Mouse (Mus musculus) intestine, embryonic 16.5 days (tissue): ENCODE results near the gene Mepce. TPM values are rescaled to one million over a fixed set of nuclear protein-coding genes. Genes with fewer than 3 reads are reported as not detected.

ENCODE experiments used
- ATAC-seq: fragments of 200-750 bp; cut with Nextera tagmentation; 2 replicates; pipeline ENCODE4 v1.8.0; 2017; ENCODE audit warnings: moderate TSS enrichment, moderate library complexity
- H3K27ac ChIP-seq: fragments of 300-500 bp; sonication (generic); 2 replicates; pipeline ENCODE4 v1.5.1; 2014; ENCODE audit warnings: mild to moderate bottlenecking, low read length
- H3K27me3 ChIP-seq: fragments of 300-500 bp; sonication (generic); replicated peaks from 2 replicates; pipeline ENCODE4 v1.6.1; 2014; ENCODE audit warnings: low read length, control low read depth, mixed read lengths; ENCODE audit not compliant: control insufficient read depth, insufficient read depth
- H3K36me3 ChIP-seq: fragments of 300-500 bp; sonication (generic); 2 replicates; pipeline ENCODE4 v1.6.1; 2014; ENCODE audit warnings: low read length, control low read depth; ENCODE audit not compliant: control insufficient read depth, insufficient read depth
- H3K4me1 ChIP-seq: fragments of 300-500 bp; sonication (generic); 2 replicates; pipeline ENCODE4 v1.6.1; 2014; ENCODE audit warnings: low read length, control low read depth, mixed read lengths; ENCODE audit not compliant: control insufficient read depth, insufficient read depth
- H3K4me2 ChIP-seq: fragments of 300-500 bp; sonication (generic); 2 replicates; pipeline ENCODE4 v1.6.1; 2014; ENCODE audit warnings: low read depth, low read length, control low read depth
- H3K4me3 ChIP-seq: fragments of 300-500 bp; sonication (generic); 2 replicates; pipeline ENCODE4 v1.5.1; 2014; ENCODE audit warnings: mild to moderate bottlenecking, low read length
- H3K9ac ChIP-seq: fragments of 300-500 bp; sonication (generic); 2 replicates; pipeline ENCODE4 v1.6.1; 2014; ENCODE audit warnings: low read depth, low read length
- H3K9me3 ChIP-seq: fragments of 300-500 bp; sonication (generic); 2 replicates; pipeline ENCODE4 v1.6.1; 2016; ENCODE audit warnings: low read length, control low read depth; ENCODE audit not compliant: control insufficient read depth
- WGBS: fragments of 180-500 bp; shearing (Covaris S2); extraction: QIAGEN DNeasy Blood & Tissue Kit; methylation state at CpG from one replicate; pipeline ENCODE4 v1.1.7; 2014; 5-methylcytosine and 5-hydroxymethylcytosine counted together
- polyA plus RNA-seq: library from polyadenylated mRNA; unstranded; fragments of >200 nt; fragmentation: Nextera tagmentation; extraction: Ambion mirVana; gene quantifications from 2 replicates; pipeline ENCODE4 v1.2.1, GENCODE M21; 2015

Gene Mepce
- polyA plus RNA-seq, 1 experiment from 2014 or later = 7.4 TPM

GRCm38 (mm10) chr5:137746851-137747325 lies 40.6 kb downstream of the Mepce start:
- no peak for ATAC-seq
- Histone ChIP-seq H3K9me3 (no peaks in the 10 kb centered on the region), H3K27me3 (no peaks in the 10 kb centered on the region), H3K36me3 (peaks cover 1% of the 10 kb centered on the region), H3K4me2 (peak overlapping the region; percentile 97), H3K9ac (peak overlapping the region; percentile 96), H3K4me1 (peaks cover 28% of the 10 kb centered on the region), H3K4me3 (peak overlapping the region; percentile 89), H3K27ac (peak overlapping the region; percentile 99)
- WGBS = under 1% methylated on average over 16 of the region's 16 CpGs

- Histone ChIP-seq H3K27me3 (no peaks in the 10 kb centered on the region), H3K4me2 (peak overlapping the region; percentile 97), H3K9ac (peak overlapping the region; percentile 96), H3K4me1 (peaks cover 28% of the 10 kb centered on the region), H3K4me3 (peak overlapping the region; percentile 89), H3K9me3 (no peaks in the 10 kb centered on the region), H3K36me3 (no peaks in the 10 kb centered on the region; the same call in 1 of the 2 replicates), H3K27ac (peak overlapping the region; percentile 99)
- WGBS = under 1% methylated on average over 20 of the region's 20 CpGs
- ATAC-seq = peak; percentile 56
Measured at GRCm38 (mm10) chr5:137746282-137746850, 41.1 kb downstream of the Mepce start.

GRCm38 (mm10) chr5:137745214-137746171 lies 42.0 kb downstream of the Mepce start, which contains the start of gene Tsc22d4:
Gene Tsc22d4 (plus strand): TSS chr5:137745730.
- Histone ChIP-seq H3K4me3 (peak within 1 kb of the TSS; percentile 89), H3K9me3 (no peaks in the 10 kb centered on the region), H3K27ac (peak within 1 kb of the TSS; percentile 99), H3K4me1 (peaks cover 29% of the 10 kb centered on the region), H3K4me2 (peak within 1 kb of the TSS; percentile 97), H3K9ac (peak within 1 kb of the TSS; percentile 96), H3K36me3 (no peaks in the 10 kb centered on the region), H3K27me3 (no peaks in the 10 kb centered on the region)
- peak; percentile 88 for ATAC-seq
- 2% methylated on average over 28 of the region's 28 CpGs for WGBS

GRCm38 (mm10) chr5:137744197-137744596 lies 43.3 kb downstream of the Mepce start:
- no peak for ATAC-seq
- Histone ChIP-seq H3K4me3 (no peak overlapping the region), H3K4me1 (peaks cover 36% of the 10 kb centered on the region), H3K4me2 (no peak overlapping the region), H3K36me3 (no peaks in the 10 kb centered on the region), H3K9ac (no peak overlapping the region), H3K27me3 (no peaks in the 10 kb centered on the region), H3K27ac (no peak overlapping the region), H3K9me3 (no peaks in the 10 kb centered on the region)
- 91% methylated on average over 7 of the region's 7 CpGs for WGBS

- 91% methylated on average over 6 of the region's 6 CpGs for WGBS
- no peak for ATAC-seq
- H3K27me3 ChIP-seq = no peaks in the 10 kb centered on the region
Measured at GRCm38 (mm10) chr5:137742836-137743235, 44.6 kb downstream of the Mepce start.

GRCm38 (mm10) chr5:137742048-137742447 lies 45.4 kb downstream of the Mepce start:
- WGBS = 59% methylated on average over 10 of the region's 10 CpGs
- no peaks in the 10 kb centered on the region for H3K9me3 ChIP-seq
- no peak for ATAC-seq
- peak overlapping the region; percentile 89 for H3K4me2 ChIP-seq
- no peaks in the 10 kb centered on the region for H3K27me3 ChIP-seq
- H3K9ac ChIP-seq = peak overlapping the region; percentile 72; the same call in 1 of the 2 replicates
- peak overlapping the region; percentile 62 for H3K4me3 ChIP-seq
- H3K36me3 ChIP-seq = no peaks in the 10 kb centered on the region
- H3K4me1 ChIP-seq = peaks cover 28% of the 10 kb centered on the region
- peak overlapping the region; percentile 81 for H3K27ac ChIP-seq

More at GRCm38 (mm10) chr5:137742836-137743235, 44.6 kb downstream of the Mepce start:
- Histone ChIP-seq H3K4me3 (no peak overlapping the region), H3K9ac (no peak overlapping the region), H3K27ac (no peak overlapping the region), H3K36me3 (no peaks in the 10 kb centered on the region), H3K4me1 (peaks cover 30% of the 10 kb centered on the region), H3K4me2 (no peak overlapping the region), H3K9me3 (no peaks in the 10 kb centered on the region)

- Histone ChIP-seq H3K4me3 (peak within 1 kb of the TSS; percentile 62), H3K9me3 (no peaks in the 10 kb centered on the region), H3K9ac (peak within 1 kb of the TSS; percentile 72), H3K27ac (peak within 1 kb of the TSS; percentile 81), H3K4me1 (peaks cover 28% of the 10 kb centered on the region), H3K27me3 (no peaks in the 10 kb centered on the region), H3K36me3 (no peaks in the 10 kb centered on the region), H3K4me2 (peak within 1 kb of the TSS; percentile 89)
- peak; percentile 82 for ATAC-seq
- WGBS = under 1% methylated on average over 70 of the region's 71 CpGs
Measured at GRCm38 (mm10) chr5:137741023-137741931, 46.2 kb downstream of the Mepce start, which contains the start of gene Nyap1. Gene Nyap1 (minus strand): TSS chr5:137741607.

- ATAC-seq = no peak
- peaks cover 27% of the 10 kb centered on the region for H3K4me1 ChIP-seq
- H3K4me3 ChIP-seq = peak overlapping the region; percentile 62
- peak overlapping the region; percentile 89 for H3K4me2 ChIP-seq
- 14% methylated on average over 11 of the region's 11 CpGs for WGBS
- peaks cover 4% of the 10 kb centered on the region; the same call in 1 of the 2 replicates for H3K36me3 ChIP-seq
- peak overlapping the region; percentile 72 for H3K9ac ChIP-seq
- H3K27me3 ChIP-seq = no peaks in the 10 kb centered on the region
- no peaks in the 10 kb centered on the region for H3K9me3 ChIP-seq
- H3K27ac ChIP-seq = peak overlapping the region; percentile 81; the same call in 1 of the 2 replicates
Measured at GRCm38 (mm10) chr5:137740506-137740905, 46.9 kb downstream of the Mepce start.
